Mouse (Mus musculus): ENCODE measurements at regions not wholly inside any gene's neighbourhood (a gene's known extent, or its start where the extent isn't known, plus 50 kb on each side); places are given as distances from the start of the nearest gene placed in this dataset.

GRCm38 (mm10) chr1:125263684-125264083, 171.8 kb downstream of the Actr3 start:
- TF ChIP-seq POLR2A (IDR thresholded peaks at IDR 0.05; ENCODE audit: borderline replicate concordance, insufficient read depth, low read length) (no peak), CTCF (IDR thresholded peaks at IDR 0.05; ENCODE audit: borderline replicate concordance, insufficient read depth, low read depth, low read length) (no peak)

Data from cerebellum, adult 2 months (tissue).